14 mouse cellular contexts compared by ENCODE assay signal in the genomic region with DNA sequence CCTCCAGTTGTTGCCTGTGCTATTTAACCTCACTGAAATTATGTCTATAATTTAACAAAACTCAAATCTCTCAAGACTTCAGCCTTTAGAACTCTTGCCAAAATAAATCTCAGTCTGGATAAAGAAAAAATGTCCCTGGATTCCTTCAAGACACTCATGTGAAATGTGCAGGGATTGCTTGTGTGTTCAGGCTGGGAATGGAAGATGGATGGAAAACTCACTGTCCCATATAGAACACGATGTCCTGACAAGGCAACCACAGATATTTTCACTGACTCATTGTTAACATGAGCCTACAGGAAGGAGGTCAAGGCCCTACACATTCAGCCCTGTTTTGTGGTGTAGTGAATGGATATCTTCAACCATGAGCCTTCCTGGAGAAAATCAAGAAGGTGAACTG.
"Had no signal": no experiment of that assay in that cellular context is flagged by ENCODE, and none has a peak within 500 bp of the region (broad histone marks: within the 10 kb centered on the region; RNA-seq: fewer than 3 reads in every experiment).

No protein-coding gene starts in this region.

- DNase-seq: kidney, adult 8-10 months; kidney, postnatal 10 days; left cerebral cortex, postnatal 4 days; lung, adult 18-20 months; lung, postnatal 10 days; retina, postnatal 1 day; right cerebral cortex, postnatal 4 days; thymus, postnatal 36 days had no signal

- H3K27ac ChIP-seq: limb, embryonic 13.5 days; liver, embryonic 14.5 days; midbrain, embryonic 12.5 days; neural tube, embryonic 13.5 days; stomach, embryonic 15.5 days had no signal

- H3K9me3 ChIP-seq: limb, embryonic 13.5 days; midbrain, embryonic 12.5 days; neural tube, embryonic 13.5 days; stomach, embryonic 15.5 days had no signal

- H3K4me2 ChIP-seq: limb, embryonic 13.5 days; midbrain, embryonic 12.5 days; neural tube, embryonic 13.5 days; stomach, embryonic 15.5 days had no signal

- H3K27me3 ChIP-seq: limb, embryonic 13.5 days; midbrain, embryonic 12.5 days; neural tube, embryonic 13.5 days; stomach, embryonic 15.5 days had no signal

- ATAC-seq: midbrain, embryonic 16.5 days had no signal

- H3K36me3 ChIP-seq: limb, embryonic 13.5 days; midbrain, embryonic 12.5 days; neural tube, embryonic 13.5 days; stomach, embryonic 15.5 days had no signal

- H3K4me3 ChIP-seq: limb, embryonic 13.5 days; midbrain, embryonic 12.5 days; neural tube, embryonic 13.5 days; stomach, embryonic 15.5 days had no signal

- H3K9ac ChIP-seq: limb, embryonic 13.5 days; liver, embryonic 14.5 days; midbrain, embryonic 12.5 days; neural tube, embryonic 13.5 days; stomach, embryonic 15.5 days had no signal

- H3K4me1 ChIP-seq: midbrain, embryonic 12.5 days; neural tube, embryonic 13.5 days; stomach, embryonic 15.5 days had no signal
